Mouse (Mus musculus) splenic B cell, adult 2 months (primary cell): ENCODE measurements around the gene Plekha5.
"Not testable (repeated sequence)": the region's sequence is repeated elsewhere in the genome, so short reads cannot be mapped to it uniquely, and the experiment has no call there.

ENCODE experiments used
- DNase-seq: peaks from one replicate; pipeline ENCODE4 v3.0.0-alpha.2; 2011; ENCODE audit warnings: low read depth, low spot score
- H3K27me3 ChIP-seq: 2 replicates; pipeline ENCODE4 v1.6.1; 2012; ENCODE audit warnings: mild to moderate bottlenecking, low read length, moderate library complexity, mixed read lengths; ENCODE audit not compliant: control insufficient read depth, poor library complexity, insufficient read depth, severe bottlenecking
- H3K36me3 ChIP-seq: 2 replicates; pipeline ENCODE4 v1.6.1; 2012; ENCODE audit warnings: mild to moderate bottlenecking, low read length, moderate library complexity, mixed read lengths; ENCODE audit not compliant: control insufficient read depth, poor library complexity, insufficient read depth, severe bottlenecking

Plekha5 gene

GRCm38 (mm10) chr6:140516202-140516601 is 92.3 kb downstream of the Plekha5 start:
- no peak for DNase-seq
- Histone ChIP-seq H3K27me3 (no peaks in the 10 kb centered on the region), H3K36me3 (no peaks in the 10 kb centered on the region)

- Histone ChIP-seq H3K36me3 (no peaks in the 10 kb centered on the region), H3K27me3 (no peaks in the 10 kb centered on the region)
- peak; percentile 42 for DNase-seq
Measured at GRCm38 (mm10) chr6:140517188-140517587, 93.3 kb downstream of the Plekha5 start.

GRCm38 (mm10) chr6:140519019-140519418 is 95.2 kb downstream of the Plekha5 start:
- Histone ChIP-seq H3K36me3 (no peaks in the 10 kb centered on the region), H3K27me3 (no peaks in the 10 kb centered on the region)
- no peak for DNase-seq

GRCm38 (mm10) chr6:140519488-140520159 is 95.8 kb downstream of the Plekha5 start:
- Histone ChIP-seq H3K27me3 (no peaks in the 10 kb centered on the region), H3K36me3 (no peaks in the 10 kb centered on the region)
- DNase-seq = no peak

GRCm38 (mm10) chr6:140520961-140521360 is 97.1 kb downstream of the Plekha5 start:
- no peak for DNase-seq
- no peaks in the 10 kb centered on the region for H3K36me3 ChIP-seq

GRCm38 (mm10) chr6:140521832-140522231 is 98.0 kb downstream of the Plekha5 start:
- H3K36me3 ChIP-seq = no peaks in the 10 kb centered on the region
- H3K27me3 ChIP-seq = no peaks in the 10 kb centered on the region
- no peak for DNase-seq

More at GRCm38 (mm10) chr6:140520961-140521360, 97.1 kb downstream of the Plekha5 start:
- H3K27me3 ChIP-seq = no peaks in the 10 kb centered on the region

GRCm38 (mm10) chr6:140523600-140523999 is 99.7 kb downstream of the Plekha5 start:
- no peaks in the 10 kb centered on the region for H3K27me3 ChIP-seq
- DNase-seq = no peak
- H3K36me3 ChIP-seq = no peaks in the 10 kb centered on the region

DNA sequence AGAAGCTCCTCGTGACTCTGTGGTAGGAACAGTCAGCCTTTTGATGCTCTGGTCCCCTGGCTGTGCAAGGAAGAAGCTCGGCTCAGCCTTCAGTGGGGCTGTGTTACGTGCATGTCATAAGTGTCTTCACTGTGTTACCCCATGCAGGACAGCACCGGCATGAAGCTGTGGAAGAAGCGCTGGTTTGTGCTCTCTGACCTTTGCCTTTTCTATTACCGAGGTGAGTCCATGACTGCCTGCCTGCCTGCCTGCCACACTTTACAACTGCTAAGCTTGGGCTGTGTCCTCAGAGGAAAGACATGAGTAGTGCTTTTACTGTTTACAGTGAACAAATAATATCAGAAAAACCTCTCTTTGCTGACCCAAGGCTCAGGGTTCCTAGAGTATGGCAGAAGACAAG is 104.6 kb downstream of the Plekha5 start:
- H3K27me3 ChIP-seq = no peaks in the 10 kb centered on the region
- no peak for DNase-seq
- H3K36me3 ChIP-seq = no peaks in the 10 kb centered on the region

DNA sequence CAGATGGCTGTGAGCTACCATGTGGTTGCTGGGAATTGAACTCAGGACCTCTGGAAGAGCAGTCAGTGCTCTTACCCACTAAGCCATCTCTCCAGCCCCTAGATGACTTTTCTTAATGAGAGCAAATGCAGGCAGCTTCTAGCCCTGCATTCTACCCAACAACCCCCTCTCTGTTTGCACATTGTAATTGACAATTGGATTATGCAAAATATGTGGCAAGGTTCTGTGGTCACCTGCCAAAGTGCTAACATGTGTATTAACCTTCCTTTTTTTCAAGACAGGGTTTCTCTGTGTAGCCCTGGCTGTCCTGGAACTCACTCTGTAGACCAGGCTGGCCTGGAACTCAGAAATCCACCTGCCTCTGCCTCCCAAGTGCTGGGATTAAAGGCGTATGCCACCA is 109.0 kb downstream of the Plekha5 start:
- H3K36me3 ChIP-seq, H3K27me3 ChIP-seq, DNase-seq: not testable (repeated sequence)

DNA sequence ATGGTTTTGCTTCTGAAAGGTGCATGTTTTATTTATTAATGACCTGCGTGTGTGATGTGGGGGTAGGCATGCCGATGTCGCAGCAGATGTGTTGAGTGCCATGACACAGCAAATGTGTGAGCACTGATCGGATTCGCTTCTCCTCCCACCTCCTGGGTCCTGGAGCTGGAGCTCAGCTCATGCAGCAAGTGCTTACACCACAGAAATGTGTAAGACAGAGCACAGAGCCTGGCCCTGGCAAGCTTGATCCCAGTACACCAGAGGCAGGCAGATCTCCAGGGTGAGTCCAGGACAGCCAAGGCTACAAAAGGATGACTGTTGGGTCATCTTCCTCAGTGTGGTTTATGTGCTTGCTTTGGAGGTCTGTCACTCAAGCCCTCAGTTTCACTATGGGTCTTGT is 109.8 kb downstream of the Plekha5 start:
- no peak for DNase-seq

GRCm38 (mm10) chr6:140535504-140535903 is 111.7 kb downstream of the Plekha5 start:
- no peaks in the 10 kb centered on the region; the same call in 1 of the 2 replicates for H3K27me3 ChIP-seq
- no peaks in the 10 kb centered on the region for H3K36me3 ChIP-seq
- no peak for DNase-seq

More for the DNA sequence above, 109.8 kb downstream of the Plekha5 start:
- no peaks in the 10 kb centered on the region for H3K27me3 ChIP-seq
- no peaks in the 10 kb centered on the region for H3K36me3 ChIP-seq

DNA sequence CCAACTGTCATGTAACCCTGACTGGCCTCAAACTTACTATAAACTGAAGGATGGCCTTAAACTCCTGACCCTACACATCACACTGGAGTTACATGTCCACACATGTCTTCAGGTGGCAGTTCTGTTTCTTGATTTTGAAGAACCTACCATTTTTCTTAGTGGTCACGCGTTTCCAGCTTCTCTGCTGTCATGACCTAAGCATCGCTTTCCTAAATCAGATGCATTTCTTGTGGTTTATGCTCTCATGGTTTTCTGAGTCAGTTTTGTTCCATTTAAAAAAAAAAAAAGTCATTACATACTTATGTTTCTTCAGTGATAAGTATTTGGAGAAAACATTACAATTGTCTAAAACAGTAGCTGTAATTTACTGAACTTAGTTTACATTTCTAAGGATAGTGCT is 118.1 kb downstream of the Plekha5 start:
- no peaks in the 10 kb centered on the region; the same call in 1 of the 2 replicates for H3K27me3 ChIP-seq
- no peak for DNase-seq
- no peaks in the 10 kb centered on the region for H3K36me3 ChIP-seq

DNA sequence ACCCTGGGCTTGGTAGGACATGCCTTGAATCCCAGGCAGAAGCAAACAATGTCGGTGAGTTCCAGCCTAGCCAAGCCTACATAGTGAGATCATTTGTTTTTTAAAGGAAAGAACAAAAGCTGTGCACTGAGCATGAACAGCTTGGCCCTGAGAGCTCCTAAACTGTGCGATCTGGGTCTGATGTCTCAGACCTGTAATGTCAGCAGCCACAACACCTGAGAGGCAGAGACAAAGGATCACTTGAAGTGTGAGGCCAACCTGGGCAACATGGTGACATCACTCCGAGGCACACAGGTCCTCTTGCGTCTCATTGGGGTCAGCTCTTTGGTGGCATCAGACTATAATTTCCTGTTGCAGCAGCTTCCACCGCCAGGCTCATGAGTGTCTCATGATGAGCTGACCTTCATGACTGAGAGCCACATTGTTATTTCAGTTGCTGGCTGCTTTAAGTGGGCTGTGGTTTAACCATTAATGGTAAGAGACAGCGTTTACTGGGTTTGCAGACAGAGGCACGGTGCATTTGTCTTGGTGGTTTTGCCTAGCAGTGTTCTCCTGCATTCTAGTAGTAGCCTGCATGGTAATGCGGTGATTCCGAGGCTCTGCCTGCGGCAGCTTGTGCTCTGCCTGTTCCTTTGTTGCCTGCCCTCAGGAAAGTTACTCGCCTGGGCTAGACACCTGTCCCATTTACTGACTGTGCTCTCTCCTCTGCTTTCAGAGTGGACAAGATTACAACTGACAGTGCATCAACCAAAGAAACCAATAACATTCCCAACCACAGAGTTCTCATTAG is 119.3 kb downstream of the Plekha5 start:
- H3K36me3 ChIP-seq = no peaks in the 10 kb centered on the region
- no peaks in the 10 kb centered on the region; the same call in 1 of the 2 replicates for H3K27me3 ChIP-seq
- no peak for DNase-seq

- H3K27me3 ChIP-seq = no peaks in the 10 kb centered on the region
- no peaks in the 10 kb centered on the region for H3K36me3 ChIP-seq
- no peak for DNase-seq
Measured at GRCm38 (mm10) chr6:140546095-140546494, 122.2 kb downstream of the Plekha5 start.

DNA sequence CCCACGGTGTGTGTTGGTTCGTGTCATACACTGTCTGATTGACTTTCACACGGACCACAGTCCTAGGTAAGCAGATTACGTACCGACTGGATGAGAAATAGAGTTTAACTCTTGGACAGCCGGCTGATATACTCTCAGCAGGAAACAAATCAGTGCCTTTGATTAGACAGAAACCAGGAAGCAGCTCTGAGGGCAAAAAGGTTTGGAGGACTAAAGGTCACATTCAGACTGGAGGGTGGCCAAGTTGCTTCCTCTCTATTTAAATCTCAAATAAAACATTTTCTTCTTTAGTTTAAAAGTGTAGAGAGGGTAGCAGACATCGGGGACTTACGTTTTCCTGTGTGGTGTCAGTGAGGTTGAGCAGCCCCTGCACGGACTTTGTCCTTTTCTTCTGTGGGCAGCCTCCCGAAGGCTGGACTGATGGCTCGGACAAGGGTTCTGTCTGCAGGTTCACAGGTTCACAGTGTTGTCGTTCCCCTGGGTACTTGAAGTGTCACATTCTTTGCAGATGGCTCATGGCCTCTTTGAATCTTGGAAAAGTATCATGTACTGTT is 122.9 kb downstream of the Plekha5 start:
- H3K36me3 ChIP-seq = no peaks in the 10 kb centered on the region; the same call in 1 of the 2 replicates
- DNase-seq = no peak
- H3K27me3 ChIP-seq = no peaks in the 10 kb centered on the region
